Mouse (Mus musculus) frontal cortex, adult (tissue): ENCODE results near the gene Grik3.
"Not testable (repeated sequence)": the region's sequence is repeated elsewhere in the genome, so short reads cannot be mapped to it uniquely, and the experiment has no call there.

ENCODE experiments used
- ATAC-seq: cut with Nextera tagmentation; 2 replicates; pipeline ENCODE4 v1.9.2; 2017; ENCODE audit warnings: mild to moderate bottlenecking, moderate library complexity, mixed read lengths; ENCODE audit not compliant: low TSS enrichment

Grik3 gene

DNA sequence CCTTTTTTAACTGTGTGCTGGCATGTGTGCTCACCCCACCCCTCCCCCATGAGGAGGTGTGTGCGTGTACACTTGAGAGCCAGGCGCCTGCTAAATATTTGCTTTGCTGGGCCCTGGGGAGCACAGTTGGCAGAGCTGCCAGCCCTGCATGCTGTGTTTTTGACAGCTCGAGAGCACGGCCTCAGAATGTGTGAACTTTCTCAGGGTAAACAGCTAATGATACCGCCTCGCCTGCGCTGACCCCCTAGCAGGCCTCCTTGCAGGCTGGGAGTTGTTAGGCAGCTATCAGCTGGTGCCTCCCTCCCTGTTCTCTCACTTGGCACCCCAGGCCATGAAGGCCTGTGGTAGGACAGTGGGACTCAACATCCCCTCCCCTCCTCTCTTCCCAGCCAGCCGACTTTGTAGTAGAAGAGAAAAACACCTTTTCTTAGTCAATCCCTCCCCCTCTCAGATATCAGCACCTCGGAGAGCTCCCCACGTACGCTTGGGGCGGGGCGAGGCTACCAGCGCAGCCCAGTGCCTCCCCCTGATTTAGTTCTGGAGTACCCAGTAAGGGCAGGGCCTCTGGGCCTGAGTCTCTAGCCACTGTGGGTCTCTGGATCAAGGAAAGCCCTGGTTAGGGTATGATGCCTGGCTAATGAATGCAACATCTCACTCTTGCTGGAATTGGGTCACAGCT lies 99.9 kb downstream of the Grik3 start:
- ATAC-seq, result no peak

GRCm38 (mm10) chr4:125592663-125593062 lies 102.2 kb downstream of the Grik3 start:
- ATAC-seq, result no peak

GRCm38 (mm10) chr4:125595011-125595410 lies 104.5 kb downstream of the Grik3 start:
- ATAC-seq, result peak; percentile 79

- no peak for ATAC-seq
Measured at GRCm38 (mm10) chr4:125598677-125599076, 108.2 kb downstream of the Grik3 start.

- no peak for ATAC-seq
Measured at GRCm38 (mm10) chr4:125599510-125600005, 109.1 kb downstream of the Grik3 start.

DNA sequence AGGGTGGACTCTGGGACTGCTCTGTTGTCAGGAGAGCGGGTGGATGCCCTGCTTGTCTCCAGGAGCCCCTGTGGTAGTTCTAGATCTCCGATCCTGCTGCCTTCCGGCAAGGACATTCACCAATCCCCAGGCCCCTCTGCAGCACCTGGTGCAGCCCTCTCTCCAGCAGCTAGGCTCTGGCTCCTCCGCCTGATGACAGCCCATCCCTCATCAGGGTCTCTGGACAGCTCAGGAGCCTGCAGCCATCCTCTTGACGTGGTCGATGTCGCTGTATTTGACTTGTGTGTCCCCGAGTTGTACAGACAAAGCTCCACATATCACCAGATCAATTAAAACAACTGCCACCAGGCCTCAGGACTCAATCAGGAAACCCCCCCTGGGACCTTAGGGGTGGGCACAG lies 110.1 kb downstream of the Grik3 start:
- no peak for ATAC-seq

DNA sequence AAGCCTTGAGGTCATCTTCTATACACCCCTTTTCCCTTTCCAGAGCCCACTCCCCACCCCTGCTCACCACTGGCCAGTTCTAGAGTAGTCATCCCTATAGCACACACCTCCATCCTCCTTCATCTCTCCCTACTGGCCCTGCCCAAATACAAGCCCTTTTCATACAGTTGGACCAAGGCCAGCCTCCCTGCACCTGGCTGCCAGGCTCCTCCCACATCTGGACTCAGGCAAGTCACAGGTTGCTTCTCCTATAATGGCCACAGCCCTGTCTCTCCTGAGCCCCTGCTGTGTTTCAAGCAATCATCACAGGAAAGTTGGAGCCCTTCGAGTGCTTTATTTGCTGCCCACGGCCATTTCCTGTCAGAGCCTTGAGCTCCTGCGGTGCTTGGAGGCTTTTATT lies 110.8 kb downstream of the Grik3 start:
- ATAC-seq, result no peak

- no peak for ATAC-seq
Measured at GRCm38 (mm10) chr4:125604494-125604893, 114.0 kb downstream of the Grik3 start.

- ATAC-seq, result no peak
Measured at GRCm38 (mm10) chr4:125606147-125606546, 115.6 kb downstream of the Grik3 start.

DNA sequence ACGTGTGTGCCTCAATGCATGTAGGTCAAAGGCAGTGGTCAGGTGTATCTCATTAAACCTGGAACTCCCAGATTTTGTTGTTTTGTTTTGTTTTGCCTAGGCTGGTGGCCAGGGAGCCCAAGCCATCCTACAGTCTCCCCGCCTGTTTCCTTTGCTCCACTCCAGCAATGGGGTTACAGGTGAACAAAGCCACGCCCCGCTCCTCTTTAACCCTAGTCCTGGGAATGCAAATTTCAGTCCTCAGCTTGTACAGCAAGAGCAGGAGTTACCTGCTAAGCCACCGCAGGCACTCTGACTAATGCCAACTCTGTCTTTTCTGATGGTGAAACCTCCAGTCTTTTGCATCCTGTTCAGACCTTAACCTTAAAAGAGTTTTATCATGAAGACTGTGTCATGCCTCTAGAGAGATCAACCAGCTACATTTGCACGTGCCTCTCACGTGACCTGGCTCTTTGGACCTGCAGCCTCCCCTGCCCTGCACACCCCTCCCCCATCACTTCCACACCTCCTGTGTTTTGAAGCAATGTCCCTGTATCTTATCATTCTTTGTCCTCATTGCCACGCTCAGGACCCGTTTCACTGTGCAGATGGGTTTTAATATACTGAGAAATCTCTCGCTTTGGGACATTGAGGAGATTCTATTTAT lies 117.0 kb downstream of the Grik3 start:
- no peak for ATAC-seq

- not testable (repeated sequence) for ATAC-seq
Measured at GRCm38 (mm10) chr4:125608896-125609295, 118.4 kb downstream of the Grik3 start.

DNA sequence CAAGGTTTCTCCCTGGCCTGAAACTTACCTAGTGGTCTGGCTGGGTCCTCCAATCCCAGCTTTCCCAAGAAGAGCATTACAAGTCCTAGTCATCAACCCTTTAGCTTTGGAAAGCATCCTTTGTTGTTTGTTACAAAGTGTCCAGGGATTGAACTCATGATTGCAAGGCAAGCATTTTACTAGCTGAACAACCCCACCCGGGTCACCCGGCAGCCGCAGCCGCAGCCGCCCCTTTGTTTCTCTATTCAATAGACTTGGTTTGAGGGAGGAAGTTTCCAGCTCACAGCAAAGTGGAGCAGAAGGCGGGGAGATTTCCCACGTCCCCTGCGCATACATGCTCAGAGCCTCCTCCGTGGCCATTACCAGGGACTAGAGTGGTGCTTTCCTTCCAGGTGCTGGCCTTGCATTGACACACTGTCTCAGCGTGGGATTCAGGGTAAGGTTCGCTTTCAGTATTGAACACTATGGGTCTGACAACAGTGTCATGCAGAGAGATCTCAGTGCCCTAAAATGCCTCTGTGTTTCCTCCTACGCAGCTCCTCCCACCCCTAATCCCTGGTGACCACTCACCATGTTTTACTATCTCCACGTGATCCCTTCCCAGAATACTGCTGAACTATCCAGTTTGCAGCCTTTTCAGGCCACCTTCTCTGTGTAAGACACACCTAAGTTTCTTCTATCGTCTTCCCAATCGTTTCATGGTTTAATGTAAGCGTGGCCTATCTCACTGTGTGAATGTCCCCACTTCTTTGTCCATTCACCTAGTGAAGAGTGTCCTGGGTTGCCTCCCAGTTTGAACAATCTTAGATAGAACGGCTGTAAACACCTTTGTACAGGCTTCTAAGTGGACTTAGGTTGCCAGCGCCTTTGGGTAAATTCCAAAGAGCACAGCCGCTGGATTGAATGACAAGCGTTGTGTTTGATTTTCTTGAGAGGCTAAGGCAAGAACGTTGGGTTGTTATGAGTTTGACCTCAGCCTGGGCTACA lies 119.1 kb downstream of the Grik3 start:
- no peak for ATAC-seq

GRCm38 (mm10) chr4:125617851-125618250 lies 127.4 kb downstream of the Grik3 start:
- no peak for ATAC-seq

DNA sequence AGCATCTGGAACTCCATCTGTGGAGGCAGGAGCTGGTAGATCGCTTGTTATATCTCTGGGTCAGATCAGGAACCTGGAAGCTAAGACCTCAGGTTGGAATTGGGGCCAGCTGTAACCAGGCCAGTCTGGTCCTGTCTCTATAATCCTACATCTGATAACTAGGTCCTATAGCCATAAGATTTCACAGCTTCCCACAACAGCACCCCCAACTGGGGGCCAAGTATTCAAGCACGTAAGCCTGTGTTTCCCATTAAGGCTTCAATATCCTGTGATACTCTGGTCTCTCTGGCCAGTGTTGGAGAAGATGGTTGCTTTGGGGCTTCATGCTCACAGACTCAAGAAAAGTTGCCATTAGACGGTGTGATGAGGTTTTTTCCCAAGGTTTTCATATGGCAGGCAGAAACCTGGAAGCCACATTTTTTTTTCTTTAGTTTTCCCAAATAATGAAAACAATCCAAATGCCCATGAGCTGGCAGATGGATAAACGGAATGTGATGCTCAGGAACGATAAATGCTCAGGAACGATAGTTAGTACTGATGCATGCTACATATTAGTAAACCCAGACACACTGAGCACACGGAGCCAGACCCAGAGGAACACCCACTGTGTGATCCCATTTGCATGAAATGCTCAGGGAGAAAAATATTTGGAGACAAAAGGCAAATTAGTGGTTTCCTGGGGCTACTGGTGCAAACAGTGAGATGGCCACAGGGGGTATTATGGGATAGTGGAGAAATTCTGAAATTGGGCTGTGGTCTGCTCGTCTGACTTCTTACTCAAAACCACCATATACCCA lies 128.2 kb downstream of the Grik3 start:
- ATAC-seq, result no peak

DNA sequence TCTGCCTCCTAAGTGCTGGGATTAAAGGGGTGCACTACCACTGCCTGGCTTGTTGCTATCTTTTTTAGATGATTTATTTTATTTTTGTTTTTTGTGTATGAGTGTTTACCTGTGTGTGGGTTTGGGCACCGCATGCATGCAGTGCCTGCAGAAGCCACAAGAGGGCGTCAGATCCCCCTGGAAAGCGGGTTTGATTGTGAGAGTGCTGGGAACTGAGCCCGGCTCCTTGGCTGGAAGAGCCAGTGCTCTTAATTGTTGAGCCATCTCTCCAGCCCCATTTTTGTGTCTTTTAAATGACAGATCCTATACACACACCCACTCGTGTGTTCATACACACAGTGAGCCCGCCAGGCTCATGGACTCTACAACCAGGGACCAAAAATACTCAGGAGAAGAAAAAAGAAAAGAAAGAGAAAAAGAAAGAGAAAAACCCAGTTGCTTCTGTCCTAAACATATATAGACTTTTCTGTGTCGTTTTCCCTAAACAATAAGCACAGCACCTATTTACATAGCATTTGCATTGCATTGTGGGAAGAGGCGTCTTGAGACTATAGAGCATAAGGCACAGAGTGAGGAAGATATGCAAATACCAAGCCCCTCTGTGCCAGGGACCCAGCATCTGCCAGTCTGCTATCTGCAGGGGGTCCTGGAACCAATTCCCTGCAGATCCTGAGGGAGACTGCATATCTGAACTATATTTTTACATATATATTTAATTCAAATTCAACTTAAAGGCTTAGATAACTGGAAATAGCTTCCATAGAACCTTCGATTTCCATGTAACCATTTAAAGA lies 134.6 kb downstream of the Grik3 start:
- ATAC-seq, result no peak

DNA sequence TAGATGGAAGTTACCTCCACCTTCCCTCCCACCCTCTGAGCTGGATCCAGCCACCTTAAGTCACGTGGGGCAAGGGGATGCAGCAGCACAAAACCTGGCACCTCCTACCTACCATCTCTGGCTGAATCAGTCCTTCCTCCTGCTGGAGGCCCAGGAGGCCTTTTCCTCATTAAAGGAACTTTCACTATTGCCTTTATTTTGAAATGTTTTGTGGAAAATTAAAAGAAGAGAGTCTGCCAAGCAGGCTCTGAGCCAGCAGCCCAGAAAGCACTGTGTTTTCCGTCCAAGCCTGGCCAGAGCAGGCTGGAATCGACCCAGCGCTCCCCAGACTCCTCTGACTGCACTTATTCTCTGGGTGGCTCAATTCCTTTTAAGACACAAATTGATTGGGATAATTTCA lies 139.0 kb downstream of the Grik3 start:
- ATAC-seq, result no peak; the same call in 1 of the 2 replicates

- no peak for ATAC-seq
Measured at GRCm38 (mm10) chr4:125635037-125635436, 144.5 kb downstream of the Grik3 start.

DNA sequence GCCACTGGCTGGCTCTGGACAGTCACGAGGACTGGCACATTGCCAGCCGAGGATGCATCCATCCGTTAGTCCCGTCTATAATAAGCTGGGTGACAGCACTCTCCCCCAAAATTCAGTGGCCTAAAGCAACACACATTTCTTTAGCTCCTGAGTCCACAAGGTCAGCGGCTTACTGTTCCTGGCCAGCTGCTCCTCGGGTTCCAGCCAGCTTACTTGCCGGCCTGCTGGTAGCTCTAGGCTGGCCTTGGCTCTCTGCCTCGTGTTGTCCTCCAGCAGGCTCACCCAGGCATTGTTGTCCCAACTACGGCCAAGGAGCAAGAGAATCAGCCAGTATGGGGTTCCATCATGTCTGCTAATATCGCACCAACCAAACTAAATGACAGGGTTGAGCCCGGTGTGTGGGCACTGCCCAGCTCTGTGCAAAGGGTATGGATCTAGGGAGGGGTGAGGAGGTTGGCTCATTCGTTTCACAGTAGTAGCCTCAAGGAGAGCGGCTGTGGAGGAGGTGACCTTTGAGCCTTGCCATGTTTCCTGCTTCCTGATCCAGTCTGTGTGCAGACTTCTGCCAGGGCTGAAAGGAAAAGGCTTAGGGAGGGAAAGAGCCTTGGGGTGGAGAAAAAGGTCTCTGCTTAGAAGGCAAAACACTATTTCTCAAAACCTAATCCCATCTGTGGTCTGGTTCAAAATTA lies 146.3 kb downstream of the Grik3 start:
- peak; percentile 34; the same call in 1 of the 2 replicates for ATAC-seq

DNA sequence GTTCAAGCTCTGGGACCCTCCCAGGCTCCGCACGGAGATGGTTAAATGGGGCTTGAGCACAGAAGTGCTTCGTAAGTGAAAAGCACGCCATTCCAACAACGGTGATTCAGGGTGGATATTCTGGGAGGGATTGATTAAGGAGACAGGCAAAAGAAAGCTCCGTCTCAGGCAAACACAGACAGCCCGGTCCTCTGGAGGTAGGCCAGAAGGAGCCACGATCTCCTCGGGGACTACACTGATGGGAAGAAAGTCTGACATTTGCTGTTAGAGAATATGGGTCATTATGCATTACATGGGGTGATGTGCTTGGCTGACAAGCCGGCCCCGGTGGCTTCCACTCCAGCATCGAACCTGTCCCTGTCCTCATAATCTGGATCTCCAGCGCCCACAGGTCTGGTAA lies 146.9 kb downstream of the Grik3 start:
- no peak for ATAC-seq

DNA sequence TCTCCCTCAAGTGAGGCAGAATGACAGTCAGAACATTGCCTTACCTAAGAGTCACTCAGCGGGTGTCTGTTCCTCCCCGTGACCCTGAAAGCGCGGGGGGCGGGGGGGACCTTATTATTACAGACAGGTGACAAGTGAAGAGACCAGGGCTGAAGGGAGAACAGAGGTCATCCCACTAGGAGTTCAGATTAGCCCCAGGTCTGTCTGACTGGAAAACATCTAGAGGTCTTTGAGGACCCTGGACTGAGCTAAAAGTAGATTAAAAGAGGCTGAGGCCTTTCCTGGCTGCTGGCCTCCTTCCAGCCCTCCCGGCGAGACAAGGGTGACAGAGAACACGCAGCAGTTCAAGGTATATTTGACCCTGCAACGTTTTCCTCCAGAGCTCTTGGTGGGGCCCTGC lies 150.0 kb downstream of the Grik3 start:
- no peak for ATAC-seq
